Mouse (Mus musculus): ENCODE results near the gene 5430427O19Rik. TPM values are rescaled to one million over a fixed set of nuclear protein-coding genes. Genes with fewer than 3 reads are reported as not detected.

Gene 5430427O19Rik
- polyA plus RNA-seq, 1 experiment: not detected

GRCm38 (mm10) chrX:85901195-85901594 lies 31.0 kb downstream of the 5430427O19Rik start:
- Histone ChIP-seq H3K27me3 (ENCODE audit: control insufficient read depth, insufficient read depth, low read length) (no peaks in the 10 kb centered on the region), H3K27ac (ENCODE audit: insufficient read depth, low read depth, low read length) (no peak overlapping the region), H3K4me3 (ENCODE audit: low read depth, low read length) (no peak overlapping the region), H3K36me3 (ENCODE audit: control insufficient read depth, insufficient read depth, low read length) (no peaks in the 10 kb centered on the region), H3K4me1 (ENCODE audit: control insufficient read depth, insufficient read depth, insufficient read length, low read length) (no peaks in the 10 kb centered on the region)
- 50% methylated on average over 1 of the region's 1 CpGs for WGBS
- TF ChIP-seq CTCF (IDR thresholded peaks at IDR 0.05; ENCODE audit: extremely low read depth, insufficient read length, insufficient replicate concordance, low read depth, low read length): no peak
- no peak for TF ChIP-seq POLR2A (IDR thresholded peaks at IDR 0.05; ENCODE audit: low read depth, low read length)

DNA sequence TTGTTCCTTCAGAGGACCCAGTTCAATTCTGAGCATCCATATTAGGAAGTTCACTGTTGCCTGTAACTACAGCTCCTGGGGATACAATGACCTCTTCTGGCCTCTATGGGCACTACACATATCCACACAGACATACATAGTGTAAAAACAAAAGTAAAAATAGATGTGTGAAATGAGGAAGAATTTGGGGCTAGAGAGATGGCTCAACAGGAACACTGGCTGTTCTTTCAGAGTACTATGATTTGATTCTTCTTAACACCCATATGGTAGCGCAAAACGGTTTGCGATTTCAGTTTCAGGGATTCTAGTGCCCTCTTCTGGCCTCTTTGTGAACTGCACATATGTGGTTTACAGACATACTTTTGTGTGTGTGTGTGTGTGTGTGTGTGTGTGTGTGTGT lies 48.9 kb downstream of the 5430427O19Rik start:
- WGBS: 36% methylated on average over 3 of the region's 3 CpGs

GRCm38 (mm10) chrX:85932991-85933390 lies 62.8 kb downstream of the 5430427O19Rik start:
- H3K4me3 ChIP-seq (ENCODE audit: low read depth, low read length): no peak overlapping the region
- H3K4me1 ChIP-seq (ENCODE audit: control insufficient read depth, insufficient read depth, insufficient read length, low read length): no peaks in the 10 kb centered on the region
- WGBS: 3% methylated on average over 2 of the region's 2 CpGs
- H3K27ac ChIP-seq (ENCODE audit: insufficient read depth, low read depth, low read length): no peak overlapping the region
- TF ChIP-seq CTCF (IDR thresholded peaks at IDR 0.05; ENCODE audit: extremely low read depth, insufficient read length, insufficient replicate concordance, low read depth, low read length): no peak
- no peak for TF ChIP-seq POLR2A (IDR thresholded peaks at IDR 0.05; ENCODE audit: low read depth, low read length)
- H3K36me3 ChIP-seq (ENCODE audit: control insufficient read depth, insufficient read depth, low read length): no peaks in the 10 kb centered on the region
- H3K27me3 ChIP-seq (ENCODE audit: control insufficient read depth, insufficient read depth, low read length): no peaks in the 10 kb centered on the region

More for the DNA sequence above, 48.9 kb downstream of the 5430427O19Rik start:
- no peaks in the 10 kb centered on the region for H3K4me1 ChIP-seq (ENCODE audit: control insufficient read depth, insufficient read depth, insufficient read length, low read length)
- H3K27ac ChIP-seq (ENCODE audit: insufficient read depth, low read depth, low read length): no peak overlapping the region
- H3K36me3 ChIP-seq (ENCODE audit: control insufficient read depth, insufficient read depth, low read length): no peaks in the 10 kb centered on the region
- TF ChIP-seq CTCF (IDR thresholded peaks at IDR 0.05; ENCODE audit: extremely low read depth, insufficient read length, insufficient replicate concordance, low read depth, low read length): no peak
- no peak for TF ChIP-seq POLR2A (IDR thresholded peaks at IDR 0.05; ENCODE audit: low read depth, low read length)
- H3K27me3 ChIP-seq (ENCODE audit: control insufficient read depth, insufficient read depth, low read length): no peaks in the 10 kb centered on the region
- no peak overlapping the region for H3K4me3 ChIP-seq (ENCODE audit: low read depth, low read length)

Other genes with a start within 250 kb of the 5430427O19Rik start
- gene Gk, start 93.5 kb upstream of the 5430427O19Rik start, polyA plus RNA-seq (2012; rRNA removed): 1.8 and 11.9 TPM in 2 replicates
- not detected in 2 replicates for gene Samt3, start 173.8 kb downstream of the 5430427O19Rik start, polyA plus RNA-seq (2012; rRNA removed)